Mouse (Mus musculus) 3T3-L1 (cell line): ENCODE data around the gene 1700029J07Rik.
A peak's percentile ranks its signal among the peaks of the same experiment; 100 is the strongest.

Source experiments
- DNase-seq: peaks from one replicate; pipeline ENCODE4 v3.0.0-alpha.2; 2015; ENCODE audit warnings: low read depth, low spot score

1700029J07Rik gene

DNA sequence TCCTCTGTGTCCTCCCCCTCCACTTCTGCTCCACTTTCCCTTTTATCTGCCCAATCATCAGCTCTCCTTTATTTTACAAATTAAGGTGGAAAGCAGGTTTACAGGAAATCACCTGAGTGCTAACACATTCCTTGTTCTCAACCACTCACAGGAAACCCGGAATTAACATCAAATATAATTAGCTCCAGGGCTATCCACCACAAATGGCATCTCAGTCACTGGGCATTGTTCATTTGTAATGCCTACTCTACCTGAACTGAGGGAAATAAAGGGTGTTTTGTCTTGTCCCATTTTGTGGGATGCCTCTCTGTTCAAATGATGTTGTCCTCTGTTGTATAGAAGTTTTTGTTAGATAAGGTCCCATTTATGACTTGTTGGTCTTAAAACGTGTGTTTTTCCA, 24.4 kb downstream of the 1700029J07Rik start:
- no peak for DNase-seq

DNA sequence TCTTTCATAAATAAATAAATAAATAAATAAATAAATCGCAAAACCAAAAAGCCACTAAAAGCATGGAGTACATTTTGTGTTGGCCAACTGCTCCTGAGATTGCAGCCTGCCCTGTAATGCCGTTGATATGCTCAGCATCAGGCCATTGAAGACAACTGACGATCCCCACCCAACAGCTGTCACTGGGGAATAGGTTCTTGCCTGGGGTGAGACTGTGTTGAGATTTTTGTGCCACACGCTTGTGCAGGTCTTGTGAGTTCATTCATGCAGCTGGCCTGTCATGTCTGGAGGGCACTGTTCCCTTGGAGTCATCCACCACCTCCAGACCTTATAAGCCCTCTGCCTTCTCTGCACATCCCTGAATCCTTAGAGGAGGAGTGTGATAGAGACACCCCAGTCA, 28.8 kb downstream of the 1700029J07Rik start:
- DNase-seq: no peak

DNA sequence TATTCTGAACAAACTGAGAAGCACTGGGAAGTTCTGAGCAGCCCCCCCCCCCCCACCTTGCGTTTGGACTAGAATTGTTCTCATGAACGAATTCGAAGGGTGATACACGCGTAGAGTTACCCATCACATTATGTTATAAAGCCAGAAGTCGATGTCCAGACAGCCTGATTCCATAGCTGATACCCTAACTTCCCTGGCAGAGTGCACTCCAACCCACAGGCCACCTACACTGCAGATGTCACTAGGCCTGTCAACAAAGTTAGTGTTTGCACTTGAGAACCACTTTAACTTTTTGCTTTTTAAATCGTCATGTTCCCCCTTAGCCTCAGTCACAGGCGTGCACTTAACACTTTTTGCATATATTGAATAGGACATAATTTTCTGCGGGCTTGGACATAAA, 38.1 kb downstream of the 1700029J07Rik start:
- no peak for DNase-seq

- DNase-seq: peak; percentile 88
Observed at GRCm38 (mm10) chr8:45934582-45935014, 40.5 kb downstream of the 1700029J07Rik start, which contains the start of gene Ccdc110. Gene Ccdc110, plus strand, starts transcription at chr8:45934619.

- DNase-seq: no peak
Observed at GRCm38 (mm10) chr8:45922116-45922515, 52.9 kb downstream of the 1700029J07Rik start.

DNA sequence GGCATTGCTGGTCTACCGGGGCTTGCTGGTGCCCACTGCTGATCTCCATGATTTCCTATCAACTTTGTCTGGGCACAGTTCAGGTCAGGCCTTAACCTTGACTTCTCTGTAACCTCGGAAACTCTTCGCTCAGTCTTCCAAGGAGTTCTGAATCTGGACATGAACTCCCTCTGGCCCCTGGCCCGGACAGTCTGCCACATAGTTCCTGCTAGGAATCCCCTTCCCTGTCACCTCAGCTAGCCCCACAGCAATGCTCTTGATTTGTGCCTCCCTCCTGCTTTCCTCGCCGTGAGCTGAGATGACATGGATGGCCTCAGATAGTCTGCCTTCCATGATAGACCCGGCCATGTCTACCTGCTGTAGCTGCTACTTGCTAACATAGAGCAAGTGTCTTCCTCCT, 54.7 kb downstream of the 1700029J07Rik start:
- DNase-seq: no peak

GRCm38 (mm10) chr8:45918891-45919290, 56.2 kb downstream of the 1700029J07Rik start:
- DNase-seq: no peak

DNA sequence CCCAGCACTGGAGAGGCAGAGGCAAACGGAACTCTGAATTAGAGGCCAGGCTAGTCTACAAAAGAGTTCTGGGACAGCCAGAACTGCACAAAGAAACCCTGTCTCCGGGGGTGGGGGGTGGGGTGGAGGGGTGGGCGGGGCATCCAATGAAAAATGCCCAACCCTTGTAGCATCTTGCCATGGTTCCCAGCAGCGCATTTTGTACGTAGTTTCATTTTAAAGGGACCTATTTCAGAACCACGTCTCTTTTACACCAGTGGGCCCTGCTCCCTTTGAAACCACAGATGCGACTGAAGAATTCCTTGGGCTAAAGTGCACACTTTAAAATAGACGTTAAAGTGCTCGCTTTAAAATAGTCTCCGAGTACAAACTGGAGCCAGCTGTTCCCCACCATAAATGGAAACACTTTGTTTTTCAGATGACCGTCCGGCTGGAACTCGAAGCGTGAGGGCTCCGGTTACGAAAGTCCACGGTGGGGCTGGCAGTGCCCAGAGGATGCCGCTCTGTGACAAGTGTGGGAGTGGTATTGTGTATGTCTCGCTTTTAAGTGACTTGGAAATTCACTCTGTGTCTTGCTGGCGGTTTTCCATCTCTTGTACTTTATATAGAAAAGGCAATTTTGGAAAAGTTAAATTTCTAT, 57.9 kb downstream of the 1700029J07Rik start:
- DNase-seq: no peak

GRCm38 (mm10) chr8:45916496-45916895, 58.6 kb downstream of the 1700029J07Rik start:
- DNase-seq: no peak

DNA sequence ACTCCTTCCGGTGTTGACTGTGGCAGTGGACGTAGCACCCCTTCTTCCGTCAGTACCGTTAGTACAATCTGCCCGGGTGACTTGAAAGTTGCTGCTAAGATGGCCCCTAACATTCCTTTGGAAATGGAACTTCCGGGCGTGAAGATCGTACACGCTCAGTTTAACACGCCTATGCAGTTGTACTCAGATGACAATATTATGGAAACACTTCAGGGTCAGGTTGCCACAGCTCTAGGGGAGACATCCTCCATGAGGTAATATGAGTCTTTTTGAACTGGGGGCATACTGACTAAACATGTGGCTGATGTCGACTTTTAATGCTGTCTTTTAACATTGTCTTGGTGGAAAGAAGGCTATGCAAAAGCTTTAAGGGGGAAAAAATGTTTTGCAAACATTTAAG, 61.3 kb downstream of the 1700029J07Rik start:
- no peak for DNase-seq

GRCm38 (mm10) chr8:45906251-45906619, 68.8 kb downstream of the 1700029J07Rik start:
- no peak for DNase-seq

DNA sequence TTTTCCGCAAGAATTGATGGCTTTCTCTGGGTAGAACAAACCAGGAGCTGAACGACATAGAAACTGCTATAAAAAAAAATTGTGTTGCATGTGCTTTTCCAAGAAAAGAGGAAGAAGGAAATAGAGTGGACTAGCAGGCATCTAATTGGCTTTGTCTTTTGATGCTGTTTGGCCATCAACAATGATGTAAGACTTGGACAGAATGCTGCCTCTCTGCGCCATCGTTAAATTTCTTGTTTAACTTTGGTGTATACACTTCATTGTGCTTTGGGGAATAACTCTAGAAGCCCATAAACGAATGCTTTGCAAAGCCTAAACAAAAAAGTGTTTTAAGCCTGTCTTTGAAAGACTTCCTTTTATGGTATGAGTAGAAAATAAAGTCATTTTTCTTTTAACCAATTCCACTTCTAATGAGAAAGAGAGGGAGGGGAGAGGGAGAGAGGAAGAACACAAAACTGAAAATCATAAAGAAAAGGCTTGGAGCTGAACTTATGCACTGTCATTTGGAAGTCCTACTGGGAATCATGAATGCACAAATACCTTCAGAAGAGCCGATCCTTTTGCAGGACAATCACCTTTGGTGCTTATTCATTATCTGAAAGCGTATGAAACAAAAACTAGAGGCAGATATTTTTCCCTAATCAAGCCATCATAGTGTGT, 69.3 kb downstream of the 1700029J07Rik start:
- no peak for DNase-seq

- DNase-seq: peak; percentile 43
Observed at GRCm38 (mm10) chr8:45903659-45904058, 71.4 kb downstream of the 1700029J07Rik start.
